Mouse (Mus musculus) E14TG2a.4 (cell line): ENCODE data around the gene Zfp382.

Source experiments
- CTCF ChIP-seq: conservative IDR thresholded peaks from 2 replicates; pipeline ENCODE4 v1.5.1; 2014; ENCODE audit warnings: low read length
- NANOG ChIP-seq: IDR thresholded peaks from 2 replicates; pipeline ENCODE4 v1.6.1; 2014; ENCODE audit warnings: borderline replicate concordance, low read length, mixed read lengths
- POU5F1 ChIP-seq: IDR thresholded peaks from 2 replicates; pipeline ENCODE4 v1.6.1; 2014; ENCODE audit warnings: low read length, borderline replicate concordance

- peak; percentile 66 for TF ChIP-seq CTCF
- TF ChIP-seq NANOG, result no peak
- TF ChIP-seq POU5F1, result no peak
Measured at GRCm38 (mm10) chr7:30155507-30155906, 33.8 kb downstream of the Zfp382 start.
